Mouse (Mus musculus) central nervous system, embryonic 11.5 days (tissue): ENCODE data around the gene Abcg5. TPM values are rescaled to one million over a fixed set of nuclear protein-coding genes. Genes with fewer than 3 reads are reported as not detected.

Source experiments
- polyA plus RNA-seq: library from polyadenylated mRNA; depleted of rRNA; stranded (reverse); fragments of >200 nt; gene quantifications from 2 replicates; pipeline ENCODE4 v1.2.3, GENCODE M21; 2012; rRNA removed

Gene Abcg5
- 1.8 and 1.9 TPM in 2 replicates for polyA plus RNA-seq

GRCm38 (mm10) chr17:84682734-84683717 lies at the start of gene Abcg5:
Gene Abcg5 (minus strand): TSS chr17:84683011.

GRCm38 (mm10) chr17:84675951-84676366 lies 6.9 kb downstream of the Abcg5 start, which contains the start of gene Abcg8:
Gene Abcg8 (plus strand): TSS chr17:84676302.

GRCm38 (mm10) chr17:84626276-84626856 lies 56.4 kb downstream of the Abcg5 start, which contains the start of gene Dync2li1:
Gene Dync2li1 (plus strand): TSS chr17:84626496.

Other genes starting within 250 kb of the Abcg5 start
- gene Thada, start 216.8 kb downstream of the Abcg5 start, polyA plus RNA-seq, result 6.8 and 7.8 TPM in 2 replicates
- 4.1 and 8.4 TPM in 2 replicates for gene Plekhh2, start 171.1 kb downstream of the Abcg5 start, polyA plus RNA-seq
- 24.6 and 30.9 TPM in 2 replicates for gene Dync2li1, start 56.5 kb downstream of the Abcg5 start, polyA plus RNA-seq
- 0.36 and 0.39 TPM in 2 replicates for gene Abcg8, start 6.7 kb downstream of the Abcg5 start, polyA plus RNA-seq
- gene Lrpprc, start 107.8 kb upstream of the Abcg5 start, polyA plus RNA-seq, result 28.5 and 31.8 TPM in 2 replicates